Mouse (Mus musculus): ENCODE measurements around the gene Efcab3.

Gene Efcab3

DNA sequence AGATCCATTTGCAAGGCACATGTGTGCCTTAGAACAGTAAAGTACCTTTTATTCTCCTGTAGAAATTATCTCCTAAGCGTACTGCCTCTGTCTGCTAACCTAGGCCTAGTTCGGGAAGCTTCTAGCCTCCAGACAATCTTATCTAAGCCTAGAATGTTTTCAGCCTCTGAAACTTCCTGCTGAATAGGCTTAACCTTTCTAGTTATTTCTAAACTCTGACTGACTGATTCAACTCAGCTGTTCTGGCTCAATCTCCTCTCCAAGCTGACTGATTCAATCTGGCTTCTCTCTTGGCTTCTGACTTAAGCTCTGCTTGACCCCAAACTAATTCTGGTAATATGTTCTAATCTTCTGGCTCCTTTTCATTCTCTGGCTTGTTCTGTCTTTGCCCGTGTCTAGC, 86.0 kb downstream of the Efcab3 start:
- DNase-seq = no peak

DNA sequence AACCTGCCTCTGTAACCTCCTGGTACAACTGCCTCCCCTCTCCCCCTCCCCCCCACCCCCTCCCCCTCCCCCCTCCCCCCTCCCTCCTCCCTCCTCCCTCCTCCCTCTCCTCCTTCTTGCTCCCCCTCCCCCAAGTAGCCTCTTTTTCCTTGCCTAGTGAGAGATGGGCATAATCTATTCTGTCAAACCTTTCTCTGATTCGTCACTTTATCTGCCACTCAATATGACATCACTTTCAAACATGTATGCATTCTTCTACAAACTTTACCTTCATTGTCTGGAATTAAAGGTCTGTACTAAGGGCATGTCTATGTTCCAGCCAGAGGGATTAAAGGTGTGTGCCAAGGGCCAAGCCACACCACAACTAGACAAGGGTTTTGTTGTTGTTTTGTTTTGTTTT, 86.4 kb downstream of the Efcab3 start:
- no peak for DNase-seq

DNA sequence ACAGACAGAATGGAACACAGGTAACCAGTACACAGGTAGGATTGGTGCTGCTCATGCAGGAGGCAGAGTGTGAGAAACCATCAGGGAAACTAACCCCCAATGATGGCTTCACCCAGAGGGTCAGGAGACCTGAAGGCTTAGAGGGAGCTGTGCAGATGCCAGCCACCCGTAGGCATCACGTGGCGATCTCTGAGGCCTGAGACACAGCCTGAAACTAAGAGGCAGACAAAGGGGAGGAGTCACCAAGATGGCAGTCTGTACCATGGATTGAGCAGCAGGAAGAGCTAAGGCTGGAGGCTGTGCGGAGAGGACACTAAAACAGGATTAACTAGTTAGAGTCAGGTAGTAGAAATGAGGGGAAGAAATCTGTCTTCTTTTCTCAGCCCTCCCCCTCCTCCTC, 87.3 kb downstream of the Efcab3 start:
- DNase-seq = no peak

DNA sequence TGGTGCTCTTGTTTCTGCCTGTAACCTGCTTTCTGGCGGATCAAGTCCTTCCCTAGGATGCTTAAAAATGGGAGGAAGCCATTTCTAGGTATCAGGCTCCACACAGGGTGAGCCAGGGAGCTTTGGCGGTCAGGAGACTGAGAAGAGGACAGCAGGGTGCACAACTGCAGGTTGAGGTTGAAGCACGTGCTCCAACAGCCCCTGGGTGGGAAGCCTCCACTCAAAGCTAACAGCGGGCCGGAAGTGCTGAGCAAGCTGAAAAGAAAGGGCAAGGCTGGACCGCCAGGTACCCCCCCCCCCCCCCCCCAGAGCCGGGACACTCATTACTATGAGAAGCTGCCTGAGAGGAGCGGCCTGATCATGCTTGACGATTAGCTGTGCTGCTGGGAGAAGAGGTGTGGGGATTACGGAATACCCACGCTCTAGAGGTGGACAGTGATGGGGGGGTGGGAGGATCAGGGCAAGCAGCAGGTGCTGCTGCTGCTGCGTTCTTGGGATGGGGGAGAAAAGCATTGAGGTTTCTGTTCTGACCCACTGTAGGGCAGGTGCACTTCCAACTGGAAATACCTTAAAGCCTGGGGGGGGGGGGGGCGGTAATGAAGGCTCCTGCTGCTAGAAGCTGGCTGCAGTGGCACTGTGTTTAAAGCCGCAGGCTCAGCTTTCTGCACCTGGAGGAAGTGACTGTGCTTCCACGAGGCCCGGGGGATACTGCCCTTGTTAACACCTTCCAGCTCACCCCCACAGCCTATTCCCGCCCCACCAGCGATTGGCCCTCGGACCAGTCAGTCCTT, 88.0 kb downstream of the Efcab3 start:
- DNase-seq = no peak

DNA sequence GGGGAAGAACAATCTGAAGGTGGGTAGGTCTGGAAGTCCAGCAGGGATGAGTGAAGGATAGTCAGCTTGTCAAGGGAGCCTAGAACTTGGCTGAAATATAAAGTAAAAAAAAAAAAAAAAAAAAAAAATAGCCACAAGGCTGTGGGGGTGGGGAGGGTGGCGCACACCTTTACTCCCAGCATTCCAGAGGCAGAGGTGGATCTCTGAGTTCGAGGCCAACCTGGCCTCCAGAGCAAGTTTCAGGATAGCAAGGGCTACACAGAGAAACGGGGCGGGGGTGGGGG, 88.6 kb downstream of the Efcab3 start:
- DNase-seq = no peak

DNA sequence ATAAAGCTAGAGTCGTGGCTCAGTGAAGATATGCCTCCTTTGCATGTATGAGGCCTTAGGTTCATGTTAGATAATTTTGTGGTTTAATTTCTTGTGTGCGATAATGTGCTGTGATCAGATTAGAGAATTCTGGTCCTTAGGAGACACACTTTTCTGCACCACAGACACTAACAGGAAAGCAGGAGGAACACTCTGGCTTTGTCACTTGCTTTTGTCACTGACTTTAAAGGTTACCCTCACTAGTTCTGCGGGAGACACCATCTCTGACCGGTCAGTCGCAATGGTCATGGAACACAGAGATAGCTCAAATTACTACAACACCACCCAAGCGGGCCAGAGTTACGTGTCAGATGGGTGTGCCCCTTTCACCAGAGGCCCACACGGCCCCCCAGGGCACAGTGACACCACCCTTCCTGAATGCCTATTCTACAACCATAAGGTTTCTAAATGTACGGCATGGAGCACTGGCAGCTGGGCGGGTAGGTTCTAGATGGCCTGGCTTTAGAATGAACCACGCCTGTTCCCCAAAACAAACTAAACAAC, 89.0 kb downstream of the Efcab3 start:
- DNase-seq = no peak

DNA sequence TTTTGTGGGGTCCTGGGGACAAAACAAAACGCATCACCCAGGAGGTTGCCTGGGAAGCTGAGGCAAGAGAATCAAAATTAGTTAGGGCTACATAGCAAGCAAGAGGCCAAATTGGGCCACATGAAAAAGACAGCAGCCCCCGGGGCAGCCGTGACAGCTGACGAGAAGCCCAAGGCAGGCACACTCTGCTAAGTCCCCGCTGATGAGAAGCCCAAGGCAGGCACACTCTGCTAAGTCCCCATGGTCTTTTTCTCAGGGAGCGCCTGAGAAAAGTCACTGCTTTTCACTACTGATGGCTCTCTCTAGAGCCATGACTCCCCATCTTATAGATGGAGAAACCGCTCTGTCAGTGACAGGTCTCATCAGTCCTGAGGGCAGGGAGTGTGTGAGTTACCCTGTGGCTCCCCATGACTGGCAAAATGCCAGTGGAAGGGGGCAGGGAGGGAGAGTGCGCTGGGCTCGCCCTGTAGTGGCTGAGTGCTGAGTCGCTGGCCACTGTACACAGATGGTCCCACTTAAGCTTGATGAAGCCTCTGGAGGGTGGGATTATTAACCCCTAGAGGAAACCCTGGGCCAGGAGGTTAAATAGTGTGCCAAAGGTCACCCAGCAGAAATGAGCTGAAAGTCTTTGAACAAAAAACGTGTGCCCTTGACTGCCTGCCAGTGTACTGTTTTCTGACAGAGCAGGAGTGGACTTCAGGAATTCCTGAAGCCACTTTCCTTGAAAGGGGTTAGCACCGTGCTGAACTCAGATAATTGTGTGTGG, 89.9 kb downstream of the Efcab3 start:
- peak; percentile 78 for DNase-seq

DNA sequence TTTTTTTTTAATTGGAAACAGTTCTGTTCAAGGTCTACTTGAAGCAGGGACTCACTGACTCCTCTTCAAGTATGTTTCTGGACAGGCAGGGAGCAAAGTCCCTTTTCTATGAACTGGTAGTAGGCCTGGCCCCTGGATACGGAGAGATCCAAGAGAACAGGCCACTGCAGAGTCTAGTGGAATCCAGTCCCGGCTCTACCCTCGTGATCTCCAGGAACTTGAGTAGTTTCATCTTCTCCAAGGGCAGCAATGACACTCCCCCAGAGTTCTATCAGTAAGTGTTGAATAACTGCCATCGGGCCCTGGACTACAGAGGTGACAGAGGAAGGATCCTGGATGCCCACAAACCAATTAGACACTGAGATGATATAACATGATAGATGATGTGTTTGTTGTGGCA, 92.5 kb downstream of the Efcab3 start:
- DNase-seq = peak; percentile 69

DNA sequence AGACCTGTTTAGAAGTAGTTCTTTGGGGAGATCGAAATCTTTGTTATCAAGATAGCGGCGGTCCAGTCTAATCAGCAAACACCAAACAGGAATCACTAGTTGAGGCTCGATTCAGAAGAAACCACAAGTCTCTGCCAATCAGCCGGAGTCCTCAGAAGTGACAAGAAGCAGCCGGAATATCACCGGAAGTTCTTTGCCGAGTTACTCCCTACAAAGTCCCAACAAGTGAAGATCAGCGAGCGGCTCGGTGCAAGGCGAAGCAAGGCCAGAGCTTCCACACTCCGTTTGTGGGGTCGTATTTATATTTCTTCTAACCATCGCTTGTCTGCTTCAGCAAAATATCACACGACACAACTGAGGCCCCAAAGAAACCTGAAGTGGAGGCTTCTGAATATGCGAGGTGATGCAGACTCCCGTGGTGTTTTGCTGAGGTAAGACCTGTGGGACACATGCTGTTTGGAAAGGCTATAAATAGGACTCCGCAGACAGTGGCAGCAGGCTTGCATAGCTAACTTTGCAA, 93.4 kb downstream of the Efcab3 start:
- DNase-seq = no peak

DNA sequence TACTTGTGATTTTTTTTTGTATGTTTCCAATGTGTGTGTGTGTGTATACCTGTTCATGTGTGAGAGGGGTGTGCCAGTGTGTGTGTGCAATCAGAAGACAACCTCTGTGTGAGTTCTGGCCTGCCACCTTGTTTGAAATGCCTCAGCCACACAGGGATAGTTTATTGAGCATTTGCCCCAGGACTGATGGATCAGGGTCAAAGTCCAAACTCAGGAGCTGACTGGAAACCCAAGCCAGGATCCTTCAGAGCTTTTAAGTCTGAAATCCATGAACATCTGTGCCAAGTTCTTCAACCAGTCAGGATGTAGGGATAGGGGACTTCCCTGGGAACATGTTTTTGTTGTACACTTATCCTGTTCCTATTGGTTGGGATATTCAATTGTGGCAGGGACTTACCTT, 94.7 kb downstream of the Efcab3 start:
- DNase-seq = no peak

DNA sequence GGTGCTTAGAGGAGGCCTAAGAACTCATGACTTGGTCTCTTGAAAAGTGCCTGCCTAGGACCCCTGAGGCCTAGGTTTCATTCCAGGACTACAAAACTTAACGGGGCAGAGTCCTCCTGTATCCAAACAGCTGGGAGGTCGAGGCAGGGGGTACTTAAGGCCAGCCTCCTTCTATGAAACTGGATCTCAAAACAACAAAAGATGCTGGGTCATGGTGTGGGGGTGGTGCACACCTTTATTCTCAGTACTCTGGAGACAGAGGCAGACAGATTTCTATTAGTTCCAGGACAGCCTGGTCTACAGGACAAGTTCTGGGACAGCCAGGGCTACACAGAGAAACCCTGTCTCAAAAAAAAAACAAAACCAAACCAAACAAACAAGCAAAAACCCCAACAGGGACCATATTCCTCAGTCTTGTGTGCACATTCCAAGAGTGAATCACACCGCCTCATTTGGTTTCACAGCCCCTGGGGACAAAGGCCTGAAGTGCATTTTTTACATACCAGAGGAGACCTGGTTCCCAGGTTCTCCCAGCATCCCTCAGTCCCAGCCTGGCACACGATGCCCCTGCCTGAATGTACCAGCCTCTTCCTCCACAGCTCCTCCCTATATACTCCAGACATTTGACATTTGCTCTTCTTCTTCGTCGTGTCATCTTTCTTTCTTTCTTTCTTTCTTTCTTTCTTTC, 96.4 kb downstream of the Efcab3 start:
- no peak for DNase-seq

DNA sequence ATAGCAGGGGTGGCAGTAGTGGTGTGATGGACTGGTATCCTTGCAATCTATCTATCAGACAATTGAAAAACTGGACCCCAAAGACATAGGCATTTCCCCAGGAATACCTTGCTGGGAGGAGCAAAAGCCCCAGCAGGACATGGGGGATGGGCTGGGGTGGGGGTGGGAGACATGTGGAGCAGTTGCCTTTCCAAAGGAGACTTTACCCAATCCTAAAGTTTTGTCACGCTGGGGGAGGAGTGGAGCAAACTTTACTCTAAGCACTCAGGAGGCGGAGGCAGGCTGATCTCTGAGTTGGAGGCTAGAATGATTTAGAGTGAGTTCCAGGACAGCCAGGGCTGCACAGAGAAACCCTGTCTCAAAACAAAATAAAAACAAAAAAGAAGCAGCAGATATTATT, 98.0 kb downstream of the Efcab3 start:
- no peak for DNase-seq

DNA sequence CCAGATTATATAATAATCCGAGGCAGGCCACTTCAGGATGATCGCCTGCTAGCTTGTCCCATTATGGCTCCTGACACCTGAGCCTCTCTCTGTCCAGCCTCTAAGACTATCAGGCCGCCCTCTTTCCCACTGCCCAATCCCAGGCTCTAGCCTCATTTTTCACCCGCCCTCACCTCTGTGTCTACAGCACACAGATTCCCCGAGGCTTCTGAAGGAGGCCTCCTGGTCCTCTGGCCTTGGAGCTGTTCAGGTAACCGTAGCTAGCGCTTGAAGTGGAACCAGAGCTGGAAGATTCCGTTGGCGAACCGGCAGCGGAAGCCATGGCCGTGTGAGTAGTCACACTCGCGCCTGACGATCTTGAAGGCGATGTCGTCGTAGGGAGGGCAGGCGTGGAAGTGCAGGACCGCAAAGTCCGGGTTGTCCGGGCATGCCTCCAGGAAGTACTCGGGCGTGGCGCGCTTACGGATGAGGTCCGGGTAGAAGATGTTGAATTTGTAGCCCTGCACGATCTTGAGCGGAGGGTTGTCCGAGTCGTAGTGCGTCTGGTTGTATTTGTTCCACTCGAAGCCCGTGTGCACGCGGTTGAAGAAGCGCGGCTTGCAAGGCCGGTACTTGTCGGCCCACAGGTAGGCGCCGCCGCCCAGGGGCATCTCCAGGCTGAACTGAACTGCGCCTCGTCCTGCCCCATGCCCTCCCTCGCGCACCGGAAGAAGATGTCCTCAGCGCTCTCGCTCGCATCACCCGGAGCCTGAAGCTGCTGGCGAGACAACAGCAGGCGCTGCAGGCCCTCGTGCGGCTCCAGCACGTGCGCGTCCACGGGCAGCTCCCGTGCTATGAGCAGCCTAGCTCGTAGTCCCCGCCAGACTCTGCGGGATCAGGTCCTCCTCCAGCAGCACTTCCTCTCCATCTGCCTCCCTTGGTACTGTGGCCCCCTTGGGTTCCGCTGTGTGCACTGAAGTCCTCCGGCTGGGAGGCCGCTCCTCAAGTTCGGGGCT, 101.4 kb downstream of the Efcab3 start:
- DNase-seq = no peak

DNA sequence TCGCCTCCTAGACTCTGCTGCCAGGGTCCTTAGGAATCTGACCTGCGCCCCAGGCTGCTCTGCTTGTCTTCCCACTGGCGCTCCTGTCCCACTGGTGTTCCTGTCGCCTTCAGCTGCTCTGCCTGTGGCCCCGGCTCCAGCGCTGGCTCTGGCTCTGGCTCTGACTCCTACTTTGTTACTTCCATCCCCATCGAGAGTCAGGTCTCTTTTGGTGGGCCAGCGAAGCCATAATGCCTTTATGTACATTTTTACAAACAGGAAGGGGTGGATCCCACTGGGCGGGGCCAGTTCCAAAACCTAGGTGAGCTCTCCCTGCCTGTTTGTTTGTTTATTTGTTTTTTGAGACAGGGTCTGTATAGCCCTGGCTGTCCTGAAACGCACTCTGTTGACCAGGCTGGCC, 103.4 kb downstream of the Efcab3 start:
- DNase-seq = no peak

Measured in kidney, postnatal 14 days (tissue).